Mouse (Mus musculus) kidney, postnatal 25 days (tissue): ENCODE results near the gene Tm2d1.
A peak's percentile ranks its signal among the peaks of the same experiment; 100 is the strongest.
"Not testable (repeated sequence)": the region's sequence is repeated elsewhere in the genome, so short reads cannot be mapped to it uniquely, and the experiment has no call there.

Experiments
- DNase-seq, 2 experiments: peaks; one replicate each; pipeline ENCODE4 v3.0.0; 2021; ENCODE audit warnings: mixed read lengths in 2 of 2

Gene Tm2d1

DNA sequence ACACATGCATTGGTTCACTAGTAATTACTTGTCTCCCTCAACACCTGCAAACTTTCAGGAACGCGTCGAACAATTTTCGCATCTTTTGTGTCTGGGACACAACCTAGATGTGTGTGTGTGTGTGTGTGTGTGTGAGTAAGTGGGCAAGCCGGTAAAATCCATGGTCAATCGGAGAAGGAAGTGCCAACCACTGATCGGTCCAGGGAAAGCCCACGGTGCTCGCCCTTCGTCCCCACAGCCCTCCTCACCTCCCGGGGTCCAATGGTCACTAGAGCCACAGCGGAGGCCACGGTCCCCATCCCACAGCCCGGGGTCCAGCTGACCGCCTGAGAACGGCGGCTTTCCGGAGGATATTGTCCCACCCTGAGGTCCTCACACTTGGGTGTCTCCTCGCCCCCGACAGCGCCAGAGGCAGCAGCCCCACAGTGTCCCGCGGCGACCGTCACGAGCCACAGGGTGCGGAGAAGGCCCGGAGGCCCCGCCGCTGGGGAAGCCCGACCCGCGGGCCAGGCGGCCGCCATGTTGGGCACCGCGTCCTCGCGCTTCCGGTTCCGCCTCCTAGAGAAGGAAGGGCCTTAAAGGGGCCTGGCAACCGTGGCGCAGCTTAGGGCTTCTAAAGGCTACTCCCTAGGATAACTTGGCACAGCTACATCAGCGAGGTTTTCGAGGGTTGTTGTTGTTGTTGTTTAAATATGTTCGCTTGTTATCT, at the start of gene Tm2d1:
TSS of gene Tm2d1 (minus strand) at position 591 of the 709 bp plus-strand sequence.
- DNase-seq = peak; percentile 89 to 93

DNA sequence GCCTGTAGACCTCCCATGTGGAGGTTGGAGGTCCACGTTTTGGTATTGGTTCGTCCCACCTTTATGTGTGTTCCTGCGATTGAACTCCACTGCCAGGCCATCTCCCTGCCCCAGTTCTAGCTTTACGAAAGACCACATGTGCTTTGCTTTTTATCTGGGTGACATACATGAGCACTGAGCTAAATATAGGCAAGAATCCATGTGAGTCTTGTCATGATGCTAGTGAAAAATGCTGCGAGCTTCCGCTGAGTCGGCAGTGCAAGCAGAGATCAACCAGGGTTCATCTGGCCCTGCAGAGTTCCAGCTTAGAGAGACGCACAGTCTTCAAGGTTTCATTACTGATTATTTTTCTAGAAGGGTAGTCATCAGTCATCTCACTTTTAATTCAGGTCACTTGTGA, 45.3 kb upstream of the Tm2d1 start:
- DNase-seq = peak in 1 of 2 experiments; percentile 14

DNA sequence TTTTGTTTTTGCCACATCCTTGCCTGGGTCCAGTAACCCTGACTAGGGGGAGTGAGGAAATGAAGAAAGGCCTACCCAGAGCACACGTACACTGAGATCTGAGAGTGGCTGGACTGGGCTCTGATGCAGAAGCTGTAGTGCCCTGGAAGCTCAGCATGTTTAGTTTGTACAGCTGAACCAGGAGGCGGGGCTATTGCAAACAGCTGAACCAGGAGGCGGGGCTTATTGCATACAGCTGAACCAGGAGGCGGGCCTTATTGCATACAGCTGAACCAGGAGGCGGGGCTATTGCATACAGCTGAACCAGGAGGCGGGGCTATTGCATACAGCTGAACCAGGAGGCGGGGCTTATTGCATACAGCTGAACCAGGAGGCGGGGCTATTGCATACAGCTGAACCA, 32.0 kb upstream of the Tm2d1 start:
- not testable (repeated sequence) for DNase-seq

DNA sequence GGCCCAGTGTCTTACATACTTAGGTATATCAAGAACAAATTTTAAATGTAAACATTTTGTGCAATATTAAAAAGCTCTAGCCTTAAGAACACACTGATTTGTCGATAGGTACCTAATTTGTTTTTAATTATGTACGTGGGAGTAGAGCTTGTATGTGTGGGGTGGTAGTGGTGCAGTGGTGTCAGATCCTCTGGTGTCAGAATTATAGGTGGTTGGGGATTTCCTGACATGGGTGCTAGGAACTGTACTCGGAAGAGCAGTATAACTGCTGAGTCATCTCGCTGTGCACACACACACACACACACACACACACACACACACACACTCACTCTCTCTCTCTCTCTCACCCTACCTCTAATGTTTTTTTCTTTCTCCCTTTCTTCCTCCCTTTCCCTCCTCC, 25.3 kb upstream of the Tm2d1 start:
- DNase-seq = no peak

DNA sequence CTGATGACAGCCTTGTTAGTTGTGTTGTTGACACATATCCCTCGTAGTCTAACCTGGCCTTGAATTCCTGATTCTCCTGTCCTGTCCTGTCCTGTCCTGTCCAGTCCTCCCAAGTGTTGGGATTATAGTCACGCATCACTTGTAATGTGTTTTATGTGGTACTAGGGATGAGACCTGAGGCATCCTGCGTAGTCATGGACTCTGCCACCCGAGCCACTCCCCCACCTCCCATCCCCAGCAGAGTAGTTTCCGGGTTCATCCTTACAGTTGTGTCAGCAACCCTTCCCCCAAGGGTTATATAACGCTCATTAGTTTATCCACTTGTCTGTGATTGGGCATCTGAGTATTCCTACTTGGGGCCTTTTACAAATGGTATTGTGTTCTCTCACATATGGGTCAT, 21.3 kb upstream of the Tm2d1 start:
- peak; percentile 23 to 77 for DNase-seq

DNA sequence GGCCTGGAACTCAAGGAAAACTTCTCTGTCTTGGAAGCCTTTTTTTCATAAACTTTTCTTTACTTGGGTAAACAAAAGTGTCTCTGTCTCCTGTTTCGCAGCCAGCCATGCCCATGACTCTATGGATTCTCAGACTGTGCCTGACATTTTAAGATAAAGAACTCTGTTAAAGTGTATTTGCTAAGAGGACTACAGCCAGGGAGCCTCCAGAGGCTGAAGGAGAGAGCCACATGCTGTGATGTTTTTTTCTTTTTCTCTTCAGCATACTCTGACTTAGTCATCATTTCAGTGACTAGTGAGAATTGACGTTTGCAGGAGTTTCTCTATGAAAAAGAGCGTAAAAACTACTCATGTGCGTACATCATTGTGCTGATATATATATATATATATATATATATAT, 20.4 kb upstream of the Tm2d1 start:
- DNase-seq = no peak

DNA sequence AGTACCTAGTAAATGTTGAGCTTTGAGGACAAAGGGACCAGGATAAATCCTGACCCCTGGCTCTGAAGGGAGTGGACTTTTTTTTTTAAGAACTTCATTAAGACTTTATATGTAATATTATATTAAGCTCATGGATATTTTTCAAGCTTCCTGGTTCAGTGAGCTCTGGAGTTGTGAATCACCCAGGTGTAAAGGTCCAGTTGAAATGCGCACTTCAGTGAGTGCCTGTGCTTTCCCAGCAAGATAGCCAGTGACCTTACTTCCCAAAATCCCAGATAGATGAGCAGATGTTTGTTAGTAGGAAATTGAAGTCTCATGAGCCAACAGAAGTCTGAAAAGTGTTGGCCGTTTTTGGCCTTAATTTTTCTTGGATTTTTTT, 18.5 kb upstream of the Tm2d1 start:
- no peak for DNase-seq

DNA sequence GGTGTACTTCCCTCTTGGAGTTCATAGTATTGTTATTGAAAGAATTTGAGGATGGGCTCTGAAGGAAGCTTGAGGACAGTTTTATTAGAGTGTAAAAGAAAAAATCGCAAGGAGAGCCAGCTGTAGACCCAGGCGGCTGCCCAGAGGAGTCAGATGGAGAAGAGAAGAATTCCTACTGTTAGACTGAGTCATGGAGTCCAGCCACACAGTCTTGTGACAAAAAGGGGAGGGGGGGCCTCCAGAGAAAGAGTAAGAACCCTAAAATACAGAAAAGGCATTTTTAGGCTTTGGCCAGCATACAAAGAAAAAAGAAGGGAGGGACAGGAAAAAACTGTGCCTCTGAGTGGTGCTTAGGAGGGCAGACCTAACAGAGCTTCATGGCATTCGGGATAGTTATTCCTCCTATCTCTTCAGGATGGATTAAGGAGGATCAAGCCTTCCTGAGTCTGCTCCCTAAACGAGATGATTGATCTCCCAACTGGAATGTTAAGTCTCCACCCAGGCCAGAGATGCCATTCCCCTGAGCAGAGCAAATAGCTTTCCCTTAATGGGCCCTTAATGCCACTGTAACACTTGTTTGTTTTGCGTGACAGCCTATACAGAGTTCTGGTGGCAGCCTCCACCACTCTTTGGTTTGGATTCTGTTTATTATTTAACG, 17.9 kb upstream of the Tm2d1 start:
- DNase-seq = no peak

DNA sequence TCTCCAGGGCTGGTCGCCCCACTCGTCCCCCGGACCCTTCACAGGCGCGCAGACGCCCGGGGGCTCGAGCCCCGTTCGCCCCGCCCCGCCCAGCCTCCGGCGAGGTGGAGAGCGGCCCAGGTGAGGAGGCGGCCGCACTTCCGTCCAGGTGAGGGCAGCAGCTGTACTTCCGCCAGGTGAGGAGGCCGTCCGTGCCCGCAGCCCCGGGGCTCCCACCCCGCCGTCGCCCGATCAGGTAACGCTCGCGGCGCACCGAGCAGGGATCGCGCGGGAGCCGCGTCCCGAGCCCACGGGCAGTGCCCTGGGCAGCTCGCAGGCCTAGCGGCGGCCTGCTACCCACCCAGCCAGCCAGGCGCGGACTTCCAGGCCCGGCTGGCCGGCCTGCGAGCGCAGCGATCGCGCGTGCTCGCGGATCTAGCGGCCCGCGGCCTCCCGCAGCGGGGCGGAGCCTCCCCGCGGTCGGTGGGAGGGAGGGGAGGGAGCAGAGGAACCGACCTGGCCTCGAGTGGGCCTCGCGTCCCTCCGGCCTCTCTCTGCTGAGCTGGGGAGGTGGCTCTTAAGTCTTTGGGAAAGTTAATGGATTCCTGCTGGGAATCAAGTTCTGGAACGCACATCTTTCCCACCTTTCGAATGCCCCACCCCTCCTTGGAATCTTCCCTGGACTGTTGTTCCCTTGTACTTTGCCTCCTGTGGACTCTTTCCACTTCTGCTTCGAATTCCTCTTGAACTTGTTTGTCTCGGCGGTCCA, 12.8 kb upstream of the Tm2d1 start, which contains the start of gene Patj:
TSS of gene Patj (plus strand) at position 96 of the 748 bp plus-strand sequence.
- DNase-seq = peak; percentile 72 to 91

DNA sequence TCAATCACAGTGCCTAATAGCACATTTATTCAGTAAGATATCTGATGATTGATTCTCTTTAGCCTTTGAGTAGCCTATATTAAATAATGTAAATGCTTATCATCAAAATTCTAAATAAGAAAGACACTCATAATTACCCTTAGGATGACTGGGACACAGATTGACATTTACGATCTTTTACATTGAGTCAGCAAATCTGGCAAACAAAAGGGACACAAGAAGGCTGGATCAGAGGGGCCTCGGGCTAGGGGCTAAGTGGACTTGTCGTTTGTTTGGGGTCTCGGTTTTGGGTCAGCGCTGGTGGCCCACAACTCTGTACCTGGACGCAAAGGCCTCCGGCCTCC, 12.2 kb upstream of the Tm2d1 start:
- no peak for DNase-seq

DNA sequence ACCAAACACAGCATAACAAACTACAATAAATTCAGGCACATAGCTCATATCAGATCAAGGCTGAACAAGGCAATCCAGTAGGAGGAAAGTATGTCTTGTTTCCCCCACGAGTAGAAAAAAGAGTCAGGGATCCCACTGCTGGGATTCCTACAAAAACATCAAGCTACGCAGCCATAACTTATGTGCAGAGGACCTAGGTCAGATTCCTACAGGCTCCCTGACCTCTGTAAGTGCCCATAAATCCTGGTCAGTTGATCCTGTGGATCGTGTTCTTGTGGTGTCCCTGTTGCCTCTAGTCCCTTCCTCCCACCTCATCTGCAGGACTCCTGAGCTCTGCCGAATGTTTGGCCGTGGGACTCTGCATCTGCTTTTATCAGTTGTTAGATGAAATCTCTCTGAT, 1.9 kb upstream of the Tm2d1 start:
- no peak for DNase-seq

DNA sequence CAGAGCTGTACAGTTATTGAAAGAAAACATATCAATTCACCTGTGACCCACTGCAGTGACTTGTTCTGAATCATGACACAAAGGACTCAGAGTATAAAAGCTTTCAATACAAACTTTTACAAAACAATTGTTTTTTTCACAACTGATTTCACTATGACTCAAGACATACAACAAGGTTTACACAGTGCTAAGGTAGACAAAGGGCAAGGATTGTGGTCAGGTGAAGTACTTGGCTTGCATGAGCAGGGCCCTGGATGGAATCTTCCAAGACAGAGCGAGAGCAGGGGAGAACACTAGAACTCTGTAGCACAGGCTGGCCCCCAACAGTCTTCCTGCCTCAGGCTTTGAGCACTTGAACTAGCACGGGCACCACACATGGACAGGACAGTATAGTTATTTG, 6.2 kb downstream of the Tm2d1 start:
- no peak for DNase-seq

DNA sequence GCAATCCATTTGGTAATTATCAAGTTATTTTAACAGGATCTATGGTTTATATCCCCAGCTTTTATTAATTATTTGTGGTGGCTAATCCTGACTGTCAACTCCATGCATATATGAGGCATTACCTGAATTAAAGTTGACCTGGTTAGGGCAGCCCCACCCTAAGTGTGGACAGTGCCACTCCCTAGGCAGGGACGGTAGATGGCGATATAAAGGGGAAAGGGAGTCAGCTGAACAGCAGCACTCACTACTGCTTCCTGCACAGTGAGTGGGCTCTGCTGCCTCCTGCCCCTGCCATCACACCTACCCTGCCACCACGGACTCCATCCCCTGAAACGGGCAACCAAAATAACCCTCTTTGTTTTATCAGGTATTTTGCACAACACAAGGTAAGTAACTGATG, 7.7 kb downstream of the Tm2d1 start:
- DNase-seq = peak in 1 of 2 experiments; percentile 33

DNA sequence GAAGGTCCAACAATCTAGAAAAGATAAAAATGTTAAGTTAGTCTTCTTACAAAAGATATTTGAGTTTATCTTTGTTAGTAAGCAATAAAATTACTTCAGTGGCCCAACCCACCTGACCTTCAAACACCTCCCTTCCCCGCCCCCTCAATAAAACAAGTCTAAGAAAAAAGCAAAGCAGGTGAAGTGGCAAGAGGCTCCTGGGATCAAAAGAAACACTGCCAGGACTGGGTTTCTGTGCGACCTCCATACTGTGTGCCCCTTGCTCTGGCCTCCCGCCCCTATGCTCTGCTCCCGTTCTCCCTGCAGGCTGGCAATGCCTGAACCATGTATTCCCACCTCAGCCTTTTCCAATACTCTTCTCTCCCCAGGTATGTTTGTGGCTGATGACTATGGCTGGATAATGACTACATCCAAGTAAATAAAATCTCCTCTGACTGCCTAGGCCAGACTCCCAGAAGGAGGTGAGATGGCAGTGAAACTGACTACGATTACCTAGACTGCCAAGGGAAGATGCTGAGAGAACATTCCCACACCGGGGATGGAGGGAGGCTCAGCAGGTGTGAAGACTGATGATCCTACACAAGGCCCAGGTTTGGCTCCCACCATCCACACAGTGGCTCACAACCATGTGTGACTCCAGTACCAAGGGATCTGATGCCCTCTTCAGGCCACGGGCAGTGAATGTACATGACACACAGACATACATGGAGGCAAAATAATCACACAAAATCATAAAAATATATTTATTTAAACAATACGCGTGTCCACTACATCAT, 24.9 kb downstream of the Tm2d1 start:
- DNase-seq = no peak

DNA sequence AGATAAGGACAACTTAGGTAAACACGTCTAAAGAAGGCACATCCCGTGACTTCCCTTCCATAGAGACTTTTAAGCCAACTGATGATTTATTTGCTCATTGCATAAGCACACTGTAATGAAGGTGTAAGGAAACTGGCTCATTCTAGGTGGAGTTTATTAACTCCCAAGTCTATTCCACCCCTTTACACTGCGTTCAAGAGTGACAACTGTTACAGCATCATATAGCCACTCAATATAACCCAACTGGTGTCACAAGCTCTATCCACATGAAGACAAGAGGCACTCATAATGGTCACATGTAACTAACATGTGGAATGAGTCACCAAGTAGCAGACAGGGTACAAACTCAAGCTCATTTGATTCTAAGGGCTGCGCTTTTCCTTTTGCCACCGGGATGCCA, 34.5 kb downstream of the Tm2d1 start:
- no peak for DNase-seq

DNA sequence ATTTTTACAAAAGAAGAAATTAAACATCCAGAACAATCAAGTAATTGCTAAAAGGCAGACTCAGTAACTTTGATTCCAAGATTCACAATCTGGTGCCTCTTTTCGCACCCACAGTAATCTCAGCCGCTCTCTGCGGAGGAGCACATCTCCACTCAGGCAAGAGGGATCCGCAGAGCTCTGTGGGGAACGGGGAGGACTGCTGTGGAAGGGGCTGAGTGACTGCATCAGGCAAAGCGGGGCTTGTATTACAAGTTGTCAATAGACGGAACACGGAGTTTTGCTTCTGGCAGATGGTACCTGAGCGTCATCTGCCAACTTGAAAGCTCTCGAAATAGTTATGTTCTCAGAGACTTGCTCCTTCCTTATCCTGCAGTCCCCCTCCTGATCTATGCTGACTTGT, 37.3 kb downstream of the Tm2d1 start:
- no peak for DNase-seq

DNA sequence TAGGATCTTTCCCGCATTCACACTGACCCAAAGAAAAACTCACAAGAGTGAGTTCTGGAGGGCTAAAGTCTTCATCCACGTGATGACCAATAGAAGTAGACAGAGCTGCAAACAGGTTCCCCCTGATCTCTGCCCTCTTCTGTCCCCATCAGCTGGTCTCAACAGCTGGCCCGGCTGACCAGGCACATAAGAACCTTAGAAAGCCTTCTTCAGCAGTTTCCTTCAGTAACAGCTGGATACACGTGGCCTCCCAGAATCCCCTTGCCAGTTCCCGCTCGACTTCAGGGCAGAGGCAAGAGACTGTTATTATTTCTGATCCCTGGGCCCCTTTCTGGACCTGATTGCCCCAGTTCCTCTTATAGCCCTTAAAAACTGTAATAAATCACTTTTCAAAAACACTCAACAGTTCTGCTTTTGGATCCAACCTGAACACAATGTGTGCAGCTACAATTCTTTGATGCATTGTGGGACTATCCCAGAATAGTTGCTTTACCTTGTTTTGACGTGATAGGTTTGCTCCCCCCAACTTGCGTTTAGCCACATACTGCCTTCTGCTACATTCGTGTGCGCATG, 43.0 kb downstream of the Tm2d1 start:
- no peak for DNase-seq

DNA sequence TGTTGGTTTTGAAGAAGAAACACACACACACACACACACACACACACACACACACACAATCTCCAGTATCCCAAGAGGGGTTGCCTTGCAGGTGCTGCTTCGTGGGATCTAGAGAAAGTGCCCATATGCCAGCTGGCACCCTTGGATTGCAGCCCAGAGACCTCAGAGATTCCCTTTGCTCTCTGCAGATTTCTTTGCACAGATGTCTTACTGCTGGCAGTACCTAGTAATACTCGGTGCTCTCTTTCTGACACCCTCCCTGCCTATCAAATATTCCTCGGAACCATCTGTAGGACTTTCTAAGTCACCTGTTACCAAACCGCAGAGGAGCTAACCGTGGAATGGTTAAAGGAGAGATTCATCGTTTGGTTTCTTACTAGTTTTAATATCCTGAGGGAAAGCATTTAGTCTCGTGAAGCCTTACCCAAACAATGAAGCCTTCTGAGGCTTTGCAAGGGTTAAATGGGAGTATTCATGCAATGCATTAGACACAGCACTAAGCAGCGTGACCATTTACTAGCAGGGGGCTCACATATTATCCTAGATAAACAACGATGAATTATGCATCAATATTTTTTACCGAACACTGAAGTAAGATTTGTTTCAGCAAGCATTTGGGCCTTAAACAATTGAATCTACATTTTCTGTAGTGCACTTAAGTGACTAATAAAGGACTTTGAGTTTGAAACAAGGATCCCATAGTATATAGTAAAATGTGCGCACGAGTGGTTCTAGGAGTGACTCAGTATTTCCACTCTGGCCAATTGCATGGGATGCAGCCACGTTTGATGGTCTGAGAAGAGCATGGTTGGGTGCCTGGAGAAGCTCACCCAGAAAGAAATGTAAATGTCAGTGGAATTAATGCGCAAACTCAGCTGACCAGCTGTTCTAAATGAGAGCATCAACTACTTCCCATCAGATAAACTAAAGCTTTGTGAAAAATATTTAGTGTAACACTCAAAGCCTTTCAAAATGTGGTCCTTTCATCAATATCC, 44.2 kb downstream of the Tm2d1 start:
- no peak for DNase-seq

DNA sequence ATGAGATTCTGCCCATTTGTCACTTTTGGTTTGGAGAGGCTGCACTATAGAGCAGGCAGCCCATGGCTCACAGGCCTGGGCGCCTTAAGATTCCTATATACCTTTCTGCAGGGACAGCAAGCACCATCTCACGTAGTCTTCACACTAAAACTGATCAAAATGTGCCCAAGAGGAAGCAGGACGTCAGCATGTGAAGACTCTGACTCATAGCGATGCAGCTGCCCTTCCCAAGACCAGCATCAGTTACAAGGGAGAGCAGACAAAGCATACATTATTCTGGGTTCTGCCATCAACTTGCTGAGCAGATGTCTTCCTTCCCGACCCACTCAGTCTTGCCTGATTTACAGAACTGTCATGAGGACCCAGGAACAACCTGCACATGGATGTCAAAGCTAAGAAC, 45.9 kb downstream of the Tm2d1 start:
- DNase-seq = no peak

DNA sequence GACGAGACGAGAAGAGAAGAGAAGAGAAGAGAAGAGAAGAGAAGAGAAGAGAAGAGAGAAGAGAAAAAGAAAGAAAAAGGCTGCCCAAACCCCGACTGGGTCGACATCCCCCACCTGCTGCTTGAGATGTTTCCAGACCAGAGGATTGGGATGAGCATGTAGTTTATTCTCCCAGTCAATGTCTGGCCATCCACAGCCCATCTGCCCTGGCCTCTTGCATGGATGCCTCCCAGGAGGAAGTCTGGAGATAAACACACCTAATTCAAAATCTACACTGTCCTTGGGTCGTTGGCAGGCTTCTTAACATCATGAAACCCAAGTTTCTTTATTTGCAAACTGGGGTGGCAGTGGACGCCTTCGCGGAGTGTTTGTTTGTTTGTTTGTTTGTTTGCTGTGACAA, 47.4 kb downstream of the Tm2d1 start:
- no peak for DNase-seq

DNA sequence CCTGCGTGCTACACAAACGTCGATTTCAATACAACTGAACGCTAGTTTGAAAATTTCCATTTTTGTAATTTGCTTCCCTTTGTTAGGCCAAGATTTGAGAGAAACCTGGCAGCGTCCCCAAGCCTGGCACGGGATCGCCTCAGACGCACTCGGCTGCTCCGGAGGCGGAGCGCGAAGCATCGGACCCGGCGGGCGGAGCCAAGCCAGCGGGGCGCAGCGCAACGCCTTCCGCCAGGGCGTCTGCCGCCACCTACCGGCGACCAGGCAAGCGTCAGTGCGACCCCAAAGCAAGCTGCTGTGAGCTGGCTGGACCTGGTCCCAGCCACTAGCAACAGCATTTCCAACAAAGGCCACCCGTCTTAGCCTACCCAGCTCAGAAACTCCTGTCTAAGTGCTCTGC, 60.9 kb downstream of the Tm2d1 start:
- DNase-seq = peak; percentile 96
